Mouse (Mus musculus): ENCODE measurements at regions not wholly inside any gene's neighbourhood (a gene's known extent, or its start where the extent isn't known, plus 50 kb on each side); places are given as distances from the start of the nearest gene placed in this dataset.

- DNase-seq (ENCODE audit: low spot score in 2 of 2): peak in 1 of 2 experiments; percentile 3
These were observed 284.6 kb upstream of the Auts2 start for GRCm38 (mm10) chr5:132827555-132828333.

- no peak for DNase-seq (ENCODE audit: low spot score in 2 of 2)
These were observed 282.9 kb upstream of the Auts2 start for GRCm38 (mm10) chr5:132826009-132826408.

- DNase-seq (ENCODE audit: low spot score in 2 of 2): no peak
These were observed 274.5 kb upstream of the Auts2 start for GRCm38 (mm10) chr5:132817665-132818064.

- no peak for DNase-seq (ENCODE audit: low spot score in 2 of 2)
These were observed 266.0 kb upstream of the Auts2 start for GRCm38 (mm10) chr5:132809181-132809580.

GRCm38 (mm10) chr5:132796061-132796460 is 252.9 kb upstream of the Auts2 start:
- no peak for DNase-seq (ENCODE audit: low spot score in 2 of 2)

- no peak for DNase-seq (ENCODE audit: low spot score in 2 of 2)
These were observed 249.3 kb upstream of the Auts2 start for GRCm38 (mm10) chr5:132792484-132792883.

- no peak for DNase-seq (ENCODE audit: low spot score in 2 of 2)
These were observed 242.1 kb upstream of the Auts2 start for GRCm38 (mm10) chr5:132785291-132785690.

GRCm38 (mm10) chr5:132784791-132785190 is 241.6 kb upstream of the Auts2 start:
- peak in 1 of 2 experiments; percentile 2 for DNase-seq (ENCODE audit: low spot score in 2 of 2)

- DNase-seq (ENCODE audit: low spot score in 2 of 2): no peak
These were observed 231.1 kb upstream of the Auts2 start for GRCm38 (mm10) chr5:132774141-132774680.

- no peak for DNase-seq (ENCODE audit: low spot score in 2 of 2)
These were observed 217.3 kb upstream of the Auts2 start for GRCm38 (mm10) chr5:132760396-132760795.

GRCm38 (mm10) chr5:132759751-132760150 is 216.6 kb upstream of the Auts2 start:
- no peak for DNase-seq (ENCODE audit: low spot score in 2 of 2)

- DNase-seq (ENCODE audit: low spot score in 2 of 2): peak in 1 of 2 experiments; percentile 2
These were observed 215.8 kb upstream of the Auts2 start for GRCm38 (mm10) chr5:132758941-132759340.

GRCm38 (mm10) chr5:132737966-132738365 is 194.8 kb upstream of the Auts2 start:
- no peak for DNase-seq (ENCODE audit: low spot score in 2 of 2)

- no peak for DNase-seq (ENCODE audit: low spot score in 2 of 2)
These were observed 185.6 kb upstream of the Auts2 start for GRCm38 (mm10) chr5:132728689-132729189.

GRCm38 (mm10) chr5:132724467-132724866 is 181.3 kb upstream of the Auts2 start:
- DNase-seq (ENCODE audit: low spot score in 2 of 2): peak; percentile 4 to 10

- DNase-seq (ENCODE audit: low spot score in 2 of 2): no peak
These were observed 167.2 kb upstream of the Auts2 start for GRCm38 (mm10) chr5:132710301-132710700.

- no peak for DNase-seq (ENCODE audit: low spot score in 2 of 2)
These were observed 164.4 kb upstream of the Auts2 start for GRCm38 (mm10) chr5:132707531-132707930.

GRCm38 (mm10) chr5:132703455-132704100 is 160.4 kb upstream of the Auts2 start:
- no peak for DNase-seq (ENCODE audit: low spot score in 2 of 2)

GRCm38 (mm10) chr5:132702573-132702972 is 159.4 kb upstream of the Auts2 start:
- DNase-seq (ENCODE audit: low spot score in 2 of 2): no peak

- DNase-seq (ENCODE audit: low spot score in 2 of 2): no peak
These were observed 147.6 kb upstream of the Auts2 start for GRCm38 (mm10) chr5:132690784-132691183.

GRCm38 (mm10) chr5:132675261-132675660 is 132.1 kb upstream of the Auts2 start:
- DNase-seq (ENCODE audit: low spot score in 2 of 2): no peak

GRCm38 (mm10) chr5:132673599-132674305 is 130.6 kb upstream of the Auts2 start:
- DNase-seq (ENCODE audit: low spot score in 2 of 2): peak; percentile 37 to 38

Measured in layer of hippocampus, adult 8-10 months (tissue).